In the genomic region with DNA sequence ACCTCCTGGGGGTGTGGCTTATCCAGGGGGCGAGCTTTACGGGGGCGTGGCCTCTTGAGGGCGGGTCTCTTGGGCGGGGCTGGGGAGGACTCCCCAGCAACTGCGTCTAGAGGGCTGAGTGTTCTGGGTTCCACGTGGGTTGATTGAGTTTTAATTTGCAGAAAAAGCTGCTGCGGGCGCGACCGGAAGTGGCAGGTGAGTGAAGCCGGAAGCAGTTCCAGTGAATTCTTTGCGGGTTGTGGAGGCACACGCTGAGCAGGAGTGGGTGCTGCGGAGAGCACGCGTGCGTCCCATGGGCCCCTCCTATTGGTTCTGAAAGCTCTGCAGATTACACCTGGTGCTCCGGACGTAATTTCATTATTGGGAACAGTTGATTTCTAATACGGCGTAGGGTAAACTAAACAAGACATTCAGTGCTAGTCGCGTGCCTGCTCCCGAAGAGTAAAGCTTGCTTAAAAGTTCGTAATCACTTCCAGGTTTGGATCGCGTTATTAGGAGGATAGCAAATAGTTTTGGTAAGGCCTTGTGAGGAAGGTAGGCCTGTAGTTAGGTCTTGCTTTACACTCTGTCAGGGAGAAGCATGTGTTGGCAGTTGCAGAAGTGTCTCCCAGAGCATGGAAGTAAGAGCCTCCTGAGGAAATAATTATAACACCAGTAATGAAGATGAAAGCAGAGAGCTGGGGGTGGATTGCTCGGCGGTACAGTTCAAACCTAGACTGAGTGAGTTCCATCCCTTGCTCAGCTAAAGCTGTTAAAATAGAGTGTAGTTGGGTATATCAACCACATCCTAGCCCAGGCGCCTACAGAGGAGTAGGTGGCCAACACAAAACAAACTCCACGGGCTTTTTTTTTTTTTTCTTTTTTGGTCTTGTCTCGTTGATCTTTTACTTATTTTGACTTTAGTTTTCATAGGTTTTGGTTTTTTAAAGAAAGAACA, we compare ENCODE assay signal across 8 mouse cellular contexts. TPM values are rescaled to one million over a fixed set of nuclear protein-coding genes. Genes with fewer than 3 reads are reported as not detected.
DNase-seq lines count a peak whose midpoint lies in the region; ATAC-seq and TF ChIP-seq lines count a peak whose summit lies in the region.

No protein-coding gene starts in this region.

- TF ChIP-seq CTCF in E14TG2a.4 (conservative IDR thresholded peaks at IDR 0.05; ENCODE audit: low read length), result no peak

- H3K4me2 ChIP-seq in heart, embryonic 14.5 days (ENCODE audit: low read length), result peak overlapping the region; percentile 87
- H3K4me2 ChIP-seq in liver, embryonic 13.5 days, result peak overlapping the region; percentile 82
- H3K4me2 ChIP-seq in stomach, embryonic 15.5 days, result peak overlapping the region; percentile 64

- H3K27ac ChIP-seq in heart, embryonic 14.5 days (replicated peaks in 1 of 2; ENCODE audit: control insufficient read depth in 1 of 2, insufficient read depth in 1 of 2, low read depth in 2 of 2, low read length in 2 of 2), result peak overlapping the region; percentile 77 to 80
- H3K27ac ChIP-seq in liver, embryonic 13.5 days, result peak overlapping the region; percentile 78
- peak overlapping the region; percentile 82 for H3K27ac ChIP-seq in stomach, embryonic 15.5 days

- H3K4me1 ChIP-seq in E14TG2a.4 (replicated peaks; ENCODE audit: low read depth, low read length), result peaks cover 28% of the 10 kb centered on the region
- H3K4me1 ChIP-seq in heart, embryonic 14.5 days (ENCODE audit: control insufficient read depth in 2 of 2, insufficient read depth in 2 of 2, low read length in 2 of 2), result peaks cover 2 to 7% of the 10 kb centered on the region in 2 experiments; a peak in 2 of 4 replicates
- peaks cover 40% of the 10 kb centered on the region for H3K4me1 ChIP-seq in liver, embryonic 13.5 days (replicated peaks)
- peaks cover 5% of the 10 kb centered on the region; the same call in 1 of the 2 replicates for H3K4me1 ChIP-seq in stomach, embryonic 15.5 days

- H3K9ac ChIP-seq in heart, embryonic 14.5 days (ENCODE audit: low read length), result peak overlapping the region; percentile 73
- H3K9ac ChIP-seq in liver, embryonic 13.5 days, result peak overlapping the region; percentile 70
- H3K9ac ChIP-seq in stomach, embryonic 15.5 days, result peak overlapping the region; percentile 16

- H3K36me3 ChIP-seq in E14TG2a.4 (ENCODE audit: insufficient read depth, low read length), result peaks cover 30% of the 10 kb centered on the region
- H3K36me3 ChIP-seq in heart, embryonic 14.5 days (ENCODE audit: control insufficient read depth, insufficient read depth, low read length), result peaks cover 28% of the 10 kb centered on the region
- peaks cover 27% of the 10 kb centered on the region for H3K36me3 ChIP-seq in liver, embryonic 13.5 days
- H3K36me3 ChIP-seq in stomach, embryonic 15.5 days, result peaks cover 16% of the 10 kb centered on the region; the same call in 1 of the 2 replicates

- peak; percentile 89 for ATAC-seq in heart, embryonic 14.5 days (ENCODE audit: insufficient number of reproducible peaks, insufficient read depth, low FRiP score, low read depth)
- ATAC-seq in liver, embryonic 13.5 days (ENCODE audit: low read depth), result peak; percentile 85
- peak; percentile 87 for ATAC-seq in stomach, embryonic 15.5 days (ENCODE audit: insufficient read depth, low FRiP score, low read depth)

- peak overlapping the region; percentile 81 for H3K4me3 ChIP-seq in E14TG2a.4 (replicated peaks; ENCODE audit: low read length)
- H3K4me3 ChIP-seq in heart, embryonic 14.5 days (ENCODE audit: control insufficient read depth in 1 of 2, insufficient read depth in 1 of 2, low read depth in 1 of 2, low read length in 2 of 2), result peak overlapping the region; percentile 58 to 63
- peak overlapping the region; percentile 65 for H3K4me3 ChIP-seq in liver, embryonic 13.5 days (replicated peaks)
- peak overlapping the region; percentile 61 for H3K4me3 ChIP-seq in stomach, embryonic 15.5 days (replicated peaks)

- H3K9me3 ChIP-seq in E14TG2a.4 (ENCODE audit: low read length), result no peaks in the 10 kb centered on the region
- peaks cover 3% of the 10 kb centered on the region; the same call in 1 of the 2 replicates for H3K9me3 ChIP-seq in heart, embryonic 14.5 days (ENCODE audit: control insufficient read depth, low read length)
- peaks cover 7% of the 10 kb centered on the region; the same call in 1 of the 2 replicates for H3K9me3 ChIP-seq in liver, embryonic 13.5 days (replicated peaks)
- H3K9me3 ChIP-seq in stomach, embryonic 15.5 days, result no peaks in the 10 kb centered on the region

- peaks cover 7% of the 10 kb centered on the region for H3K27me3 ChIP-seq in E14TG2a.4 (ENCODE audit: insufficient read depth, low read length)
- no peaks in the 10 kb centered on the region; the same call in 1 of the 2 replicates for H3K27me3 ChIP-seq in heart, embryonic 14.5 days (ENCODE audit: control insufficient read depth, insufficient read depth, low read length)
- H3K27me3 ChIP-seq in liver, embryonic 13.5 days, result no peaks in the 10 kb centered on the region
- H3K27me3 ChIP-seq in stomach, embryonic 15.5 days (replicated peaks), result no peaks in the 10 kb centered on the region

- DNase-seq in c-Kit-positive CD71-negative TER-119-negative erythroid progenitor cells, embryonic 14.5 days (ENCODE audit: low read depth), result peak; percentile 77
- DNase-seq in fibroblast of lung, adult 2 months (ENCODE audit: low read depth), result peak; percentile 48
- DNase-seq in kidney, postnatal 14 days, result peak; percentile 89
- DNase-seq in liver, embryonic 13.5 days, result peak; percentile 73
- peak; percentile 79 for DNase-seq in neural tube, embryonic 10.5 days (ENCODE audit: extremely low spot score, low spot score)

- WGBS in heart, embryonic 14.5 days, result 6% methylated on average over 33 of the region's 33 CpGs
- WGBS in liver, embryonic 13.5 days (ENCODE audit: insufficient replicate concordance), result 3% methylated on average over 33 of the region's 33 CpGs
- 5% methylated on average over 33 of the region's 33 CpGs for WGBS in stomach, embryonic 15.5 days

RNA-seq across cellular contexts. Expression of gene Lipt1, which starts 0.9 kb away (rescaled TPM):
- polyA plus RNA-seq in heart, embryonic 14.5 days (2014; fragmentation: Nextera tagmentation; extraction: Ambion mirVana), result 7.4 and 8.2 TPM in 2 replicates
- 5.4 and 6.9 TPM in 2 replicates for polyA plus RNA-seq in liver, embryonic 13.5 days (2015; fragmentation: Nextera tagmentation; extraction: Ambion mirVana)
- 8.1 and 10.2 TPM in 2 replicates for polyA plus RNA-seq in stomach, embryonic 15.5 days (2015; fragmentation: Nextera tagmentation; extraction: Ambion mirVana)

RNA-seq across cellular contexts. Expression of gene Tsga10, which starts 6.2 kb away (rescaled TPM):
- 4.2 and 4.4 TPM in 2 replicates for polyA plus RNA-seq in heart, embryonic 14.5 days (2014; fragmentation: Nextera tagmentation; extraction: Ambion mirVana)
- 1.6 and 1.9 TPM in 2 replicates for polyA plus RNA-seq in liver, embryonic 13.5 days (2015; fragmentation: Nextera tagmentation; extraction: Ambion mirVana)
- 4.2 and 4.8 TPM in 2 replicates for polyA plus RNA-seq in stomach, embryonic 15.5 days (2015; fragmentation: Nextera tagmentation; extraction: Ambion mirVana)

RNA-seq across cellular contexts. Expression of gene Mitd1, which starts 17.8 kb away (rescaled TPM):
- 12.3 and 12.8 TPM in 2 replicates for polyA plus RNA-seq in heart, embryonic 14.5 days (2014; fragmentation: Nextera tagmentation; extraction: Ambion mirVana)
- polyA plus RNA-seq in liver, embryonic 13.5 days (2015; fragmentation: Nextera tagmentation; extraction: Ambion mirVana), result 16.0 and 22.9 TPM in 2 replicates
- 28.5 and 29.5 TPM in 2 replicates for polyA plus RNA-seq in stomach, embryonic 15.5 days (2015; fragmentation: Nextera tagmentation; extraction: Ambion mirVana)

RNA-seq across cellular contexts. Expression of gene Mrpl30, which starts 17.9 kb away (rescaled TPM):
- polyA plus RNA-seq in heart, embryonic 14.5 days (2014; fragmentation: Nextera tagmentation; extraction: Ambion mirVana), result 303 and 331 TPM in 2 replicates
- polyA plus RNA-seq in liver, embryonic 13.5 days (2015; fragmentation: Nextera tagmentation; extraction: Ambion mirVana), result 222 and 231 TPM in 2 replicates
- 227 and 243 TPM in 2 replicates for polyA plus RNA-seq in stomach, embryonic 15.5 days (2015; fragmentation: Nextera tagmentation; extraction: Ambion mirVana)

RNA-seq across cellular contexts. Expression of gene Lyg2, which starts 43.9 kb away (rescaled TPM):
- not detected in 2 replicates for polyA plus RNA-seq in heart, embryonic 14.5 days (2014; fragmentation: Nextera tagmentation; extraction: Ambion mirVana)
- polyA plus RNA-seq in liver, embryonic 13.5 days (2015; fragmentation: Nextera tagmentation; extraction: Ambion mirVana), result not detected in 2 replicates
- polyA plus RNA-seq in stomach, embryonic 15.5 days (2015; fragmentation: Nextera tagmentation; extraction: Ambion mirVana), result not detected in 2 replicates

Comparison
In these comparisons a context has a peak if more than half of its experiments do, and no peak if none do; other contexts are left out.
1. Peak in every context shown above with its lines: DNase-seq, ATAC-seq, H3K4me3 ChIP-seq and H3K27ac ChIP-seq.
2. H3K9ac ChIP-seq: peak in every context shown above with its lines; median percentile 73 in heart, embryonic 14.5 days; 70 in liver, embryonic 13.5 days; 16 in stomach, embryonic 15.5 days.